Mouse (Mus musculus): ENCODE measurements around the gene Sirt4. TPM values are rescaled to one million over a fixed set of nuclear protein-coding genes. Genes with fewer than 3 reads are reported as not detected.
"Not testable (repeated sequence)": the region's sequence is repeated elsewhere in the genome, so short reads cannot be mapped to it uniquely, and the experiment has no call there.

Sirt4 gene
- total RNA-seq, 2 experiments from 2014 or later = 26.8 to 31.2 TPM

DNA sequence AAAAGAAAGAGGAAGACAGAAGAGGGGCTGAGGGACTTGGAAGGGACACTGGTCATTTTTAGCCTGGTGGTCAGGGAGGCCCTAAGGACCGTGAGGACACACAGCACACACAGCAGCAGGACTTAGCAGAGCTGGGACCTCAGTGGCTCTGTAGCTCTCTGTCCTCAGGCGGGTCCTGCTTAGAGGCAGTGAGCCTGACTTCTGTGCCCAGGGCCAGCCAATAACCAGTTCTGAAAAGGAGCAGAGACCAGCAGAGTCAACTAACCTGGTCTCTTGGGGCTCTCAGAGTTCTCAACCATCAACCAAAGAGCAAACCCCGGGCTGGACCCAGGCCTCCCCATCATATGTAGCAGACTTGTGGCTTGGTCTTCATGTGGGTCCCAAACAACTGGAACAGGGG lies 35.3 kb downstream of the Sirt4 start:
- no peak for DNase-seq (ENCODE audit: extremely low spot score in 1 of 2, low spot score in 2 of 2)
- intact Hi-C loops (cut with DNase I) = no loop called here

DNA sequence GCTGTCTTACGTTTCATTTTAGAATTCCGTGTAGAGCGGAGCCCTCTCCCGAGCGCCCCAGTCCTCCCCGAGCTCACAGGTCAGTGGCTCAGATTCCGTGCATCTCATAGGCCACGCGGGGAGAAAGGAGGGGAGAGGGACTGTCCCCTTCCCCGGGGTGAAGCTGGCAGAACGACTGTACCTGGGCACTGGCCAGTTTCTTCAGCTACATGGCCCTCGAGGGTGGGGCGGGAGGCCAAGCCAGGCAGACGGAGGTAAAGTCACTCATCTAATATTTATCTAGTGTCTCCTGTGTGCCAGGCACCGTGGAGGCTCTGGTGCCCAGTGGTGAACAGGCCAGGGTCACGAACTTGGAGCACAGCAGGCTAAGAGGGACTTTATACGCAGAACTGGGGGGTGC lies 37.4 kb downstream of the Sirt4 start:
- intact Hi-C loops (cut with DNase I) = no loop called here
- DNase-seq (ENCODE audit: extremely low spot score in 1 of 2, low spot score in 2 of 2) = no peak

DNA sequence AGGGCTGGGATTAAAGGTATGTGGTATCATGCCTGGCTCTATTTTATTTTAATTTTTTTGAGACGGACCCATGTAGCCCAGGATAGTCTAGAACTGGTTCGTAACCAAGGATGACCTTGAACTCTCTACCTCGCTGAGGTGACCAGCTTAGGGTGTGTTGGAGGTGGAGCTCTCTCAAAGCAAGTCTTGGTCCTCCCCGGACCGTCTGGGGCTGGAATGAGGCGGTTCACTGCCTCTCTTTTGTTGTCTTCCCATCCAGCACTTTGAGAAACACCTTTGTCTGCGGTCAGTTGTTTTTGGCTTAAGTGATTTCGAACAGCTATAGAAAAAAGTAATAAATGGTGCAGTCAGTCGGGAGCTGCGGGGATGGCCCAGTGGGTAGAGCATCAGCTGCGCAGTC lies 40.4 kb downstream of the Sirt4 start:
- intact Hi-C loops (cut with DNase I) = no loop called here

DNA sequence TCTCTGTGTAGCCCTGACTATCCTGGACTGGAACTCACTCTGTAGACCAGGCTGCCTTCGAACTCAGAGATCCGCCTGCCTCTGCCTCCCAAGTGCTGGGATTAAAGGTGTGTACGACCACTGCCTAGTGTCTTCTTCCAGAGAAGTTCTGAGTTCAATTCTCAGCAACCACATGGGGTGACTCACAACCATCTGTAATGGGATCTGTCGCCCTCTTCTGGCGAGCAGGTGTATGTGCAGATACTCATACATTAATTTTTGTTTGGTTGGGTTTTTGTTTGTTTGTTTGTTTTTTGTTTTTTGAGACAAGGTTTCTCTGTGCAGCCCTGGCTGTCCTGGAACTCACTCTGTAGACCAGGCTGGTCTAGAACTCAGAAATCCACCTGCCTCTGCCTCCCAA lies 41.9 kb downstream of the Sirt4 start:
- intact Hi-C loops (cut with DNase I); DNase-seq (ENCODE audit: extremely low spot score in 1 of 2, low spot score in 2 of 2): not testable (repeated sequence)

More for the DNA sequence above, 40.4 kb downstream of the Sirt4 start:
- no peak for DNase-seq (ENCODE audit: extremely low spot score in 1 of 2, low spot score in 2 of 2)

GRCm38 (mm10) chr5:115441205-115441849 lies 43.2 kb downstream of the Sirt4 start:
- intact Hi-C loops (cut with DNase I) = loop anchor here (2.0 kb wide), 1 partner anchor 83 kb away; no protein-coding TSS in a partner anchor
- DNase-seq (ENCODE audit: extremely low spot score in 1 of 2, low spot score in 2 of 2) = peak; percentile 78 to 82

DNA sequence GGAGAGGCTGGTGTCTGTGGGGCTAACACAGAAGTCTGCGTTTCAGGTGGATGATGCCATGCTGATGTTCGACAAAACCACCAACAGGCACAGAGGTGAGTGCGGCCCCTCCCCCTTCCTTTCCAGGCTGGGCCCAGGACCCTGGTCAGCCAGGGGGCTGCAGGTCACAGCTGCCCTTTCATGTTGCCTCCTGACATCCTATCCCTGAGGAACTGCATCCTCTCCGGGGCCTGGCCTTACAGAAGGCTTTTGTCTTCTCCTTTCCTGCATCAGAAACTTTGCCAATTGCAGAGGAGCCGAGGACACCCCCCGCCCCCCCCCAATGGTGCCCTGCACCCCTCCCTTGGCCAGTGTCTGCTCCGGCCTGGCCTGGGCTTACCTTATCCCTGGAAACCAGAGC lies 45.9 kb downstream of the Sirt4 start:
- intact Hi-C loops (cut with DNase I) = no loop called here
- no peak for DNase-seq (ENCODE audit: extremely low spot score in 1 of 2, low spot score in 2 of 2)

DNA sequence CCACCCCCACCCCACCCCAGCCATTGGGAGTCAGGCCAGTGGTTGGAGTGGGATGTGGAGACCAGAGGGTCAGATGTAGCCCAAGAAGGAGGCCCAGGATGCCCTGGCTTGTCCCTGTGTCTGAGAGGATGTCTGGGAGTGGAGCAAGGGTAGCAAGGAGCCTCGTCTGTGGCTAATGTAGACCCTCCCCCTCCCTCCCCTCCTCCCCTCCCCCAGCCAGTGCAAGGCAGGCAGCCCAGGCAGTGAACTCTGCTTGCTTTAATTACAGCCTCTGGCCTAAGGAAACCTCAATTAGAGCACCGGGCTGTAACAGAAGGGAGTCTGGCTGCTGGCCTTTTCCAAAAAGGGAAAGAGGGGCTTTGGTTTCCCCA lies 46.6 kb downstream of the Sirt4 start:
- intact Hi-C loops (cut with DNase I) = no loop called here
- DNase-seq (ENCODE audit: extremely low spot score in 1 of 2, low spot score in 2 of 2) = no peak

GRCm38 (mm10) chr5:115437242-115437944 lies 47.1 kb downstream of the Sirt4 start:
- intact Hi-C loops (cut with DNase I) = no loop called here
- DNase-seq (ENCODE audit: extremely low spot score in 1 of 2, low spot score in 2 of 2) = no peak

GRCm38 (mm10) chr5:115436421-115437124 lies 48.0 kb downstream of the Sirt4 start:
- peak; percentile 89 to 90 for DNase-seq (ENCODE audit: extremely low spot score in 1 of 2, low spot score in 2 of 2)
- intact Hi-C loops (cut with DNase I) = no loop called here

- DNase-seq (ENCODE audit: extremely low spot score in 1 of 2, low spot score in 2 of 2) = no peak
- intact Hi-C loops (cut with DNase I) = no loop called here
These were observed 48.7 kb downstream of the Sirt4 start for GRCm38 (mm10) chr5:115435755-115436379.

- DNase-seq (ENCODE audit: extremely low spot score in 1 of 2, low spot score in 2 of 2) = no peak
- intact Hi-C loops (cut with DNase I) = no loop called here
These were observed 49.4 kb downstream of the Sirt4 start for GRCm38 (mm10) chr5:115434853-115435754.

GRCm38 (mm10) chr5:115434280-115434852 lies 50.2 kb downstream of the Sirt4 start:
- no peak for DNase-seq (ENCODE audit: extremely low spot score in 1 of 2, low spot score in 2 of 2)
- intact Hi-C loops (cut with DNase I) = no loop called here

DNA sequence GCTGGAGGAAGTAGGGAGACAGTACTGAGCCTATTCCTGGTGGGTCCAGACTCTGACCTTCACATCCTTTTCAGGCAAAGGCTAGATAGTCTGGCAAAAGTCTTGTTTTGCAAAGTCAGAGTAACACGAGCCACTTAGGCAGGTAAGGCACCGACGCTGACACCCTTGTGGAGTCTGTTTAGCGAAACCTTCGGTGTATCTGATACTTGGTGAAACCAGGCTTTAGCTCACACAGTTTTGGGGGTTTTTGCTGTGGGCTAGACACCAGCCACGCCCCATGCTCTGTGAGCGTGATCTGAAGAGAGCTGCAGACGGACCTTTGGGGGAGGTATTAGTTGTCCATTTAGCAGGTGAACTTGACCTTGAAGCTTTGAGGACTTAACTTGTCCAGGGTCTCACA lies 51.3 kb downstream of the Sirt4 start:
- intact Hi-C loops (cut with DNase I) = no loop called here
- DNase-seq (ENCODE audit: extremely low spot score in 1 of 2, low spot score in 2 of 2) = no peak

DNA sequence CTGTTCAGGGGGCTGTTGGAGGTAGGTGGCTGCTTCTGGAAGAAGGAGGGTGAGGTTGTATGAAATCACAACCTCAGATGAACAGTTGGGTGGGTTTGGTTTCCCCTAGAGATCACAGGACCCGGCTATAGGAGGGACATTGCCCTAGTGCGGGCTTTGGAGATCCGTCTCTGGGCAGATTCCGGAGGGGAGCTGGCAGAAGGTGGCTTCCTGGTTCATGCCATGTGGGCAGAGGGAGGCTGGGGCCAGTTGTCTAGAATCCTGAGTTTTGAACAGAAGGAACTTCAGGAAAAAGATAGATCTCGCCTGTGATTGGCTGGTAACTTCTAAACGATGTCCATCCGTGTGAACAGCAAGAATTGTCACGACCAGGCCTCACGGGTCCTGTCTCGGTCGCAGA lies 52.1 kb downstream of the Sirt4 start:
- intact Hi-C loops (cut with DNase I) = no loop called here
- no peak for DNase-seq (ENCODE audit: extremely low spot score in 1 of 2, low spot score in 2 of 2)

DNA sequence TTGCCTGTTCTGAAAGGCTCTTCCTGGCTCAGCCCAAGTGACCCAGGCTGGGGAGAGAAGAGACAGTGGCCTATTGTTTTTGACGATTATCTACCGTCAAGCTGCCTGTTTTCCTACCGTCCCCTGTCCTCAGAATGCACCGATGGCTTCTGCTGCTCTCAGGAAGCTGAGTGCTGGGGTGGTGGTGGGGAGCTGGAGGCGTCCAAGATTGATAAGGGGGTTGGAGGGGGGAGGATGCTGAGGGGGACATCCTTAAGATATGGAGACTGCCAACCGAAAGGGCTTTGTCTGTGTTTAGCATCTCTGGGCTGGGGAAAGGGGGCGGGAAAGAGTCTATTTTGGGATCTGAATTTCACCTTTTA lies 52.6 kb downstream of the Sirt4 start:
- DNase-seq (ENCODE audit: extremely low spot score in 1 of 2, low spot score in 2 of 2) = no peak
- intact Hi-C loops (cut with DNase I) = no loop called here

DNA sequence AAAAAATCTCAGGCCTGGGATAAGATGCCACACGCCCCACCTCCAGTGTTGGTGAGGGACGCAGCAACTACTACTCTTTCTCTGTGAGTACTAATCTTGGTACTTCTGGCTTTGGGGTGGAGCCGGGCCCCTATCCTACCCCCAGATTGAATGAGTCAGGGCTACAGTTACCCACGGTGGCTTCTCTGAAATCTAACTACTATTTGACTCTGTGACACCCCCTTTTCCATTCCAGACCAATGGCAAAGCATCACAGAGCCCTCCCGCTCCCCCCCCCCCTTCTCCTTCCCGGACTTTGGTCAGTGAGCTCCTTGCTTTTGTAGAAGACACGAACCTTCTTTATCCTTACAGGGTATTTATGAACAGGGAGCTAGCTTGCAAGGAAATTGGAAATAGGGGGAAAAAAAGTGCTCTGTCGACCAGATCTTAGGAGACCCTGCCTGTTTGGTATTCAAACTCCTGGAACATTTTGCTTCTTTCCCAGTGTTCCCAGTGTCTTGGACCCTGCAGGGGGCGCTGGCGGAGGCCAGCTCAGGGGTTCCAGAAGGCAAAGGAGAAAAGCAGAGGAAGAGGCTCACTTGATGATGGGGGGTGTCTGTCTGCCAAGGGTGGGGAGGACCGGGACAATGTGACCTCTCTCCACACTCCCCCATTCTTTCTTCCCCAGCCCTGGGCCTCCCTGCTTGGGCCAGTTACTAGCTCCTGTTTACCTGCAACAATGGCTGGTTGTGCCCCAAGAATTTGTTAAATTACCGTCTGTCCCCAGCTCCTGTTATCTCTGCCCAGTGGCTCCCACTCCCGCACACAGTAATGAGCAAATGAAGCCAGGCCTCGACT lies 53.2 kb downstream of the Sirt4 start:
- intact Hi-C loops (cut with DNase I) = no loop called here
- DNase-seq (ENCODE audit: extremely low spot score in 1 of 2, low spot score in 2 of 2) = no peak

DNA sequence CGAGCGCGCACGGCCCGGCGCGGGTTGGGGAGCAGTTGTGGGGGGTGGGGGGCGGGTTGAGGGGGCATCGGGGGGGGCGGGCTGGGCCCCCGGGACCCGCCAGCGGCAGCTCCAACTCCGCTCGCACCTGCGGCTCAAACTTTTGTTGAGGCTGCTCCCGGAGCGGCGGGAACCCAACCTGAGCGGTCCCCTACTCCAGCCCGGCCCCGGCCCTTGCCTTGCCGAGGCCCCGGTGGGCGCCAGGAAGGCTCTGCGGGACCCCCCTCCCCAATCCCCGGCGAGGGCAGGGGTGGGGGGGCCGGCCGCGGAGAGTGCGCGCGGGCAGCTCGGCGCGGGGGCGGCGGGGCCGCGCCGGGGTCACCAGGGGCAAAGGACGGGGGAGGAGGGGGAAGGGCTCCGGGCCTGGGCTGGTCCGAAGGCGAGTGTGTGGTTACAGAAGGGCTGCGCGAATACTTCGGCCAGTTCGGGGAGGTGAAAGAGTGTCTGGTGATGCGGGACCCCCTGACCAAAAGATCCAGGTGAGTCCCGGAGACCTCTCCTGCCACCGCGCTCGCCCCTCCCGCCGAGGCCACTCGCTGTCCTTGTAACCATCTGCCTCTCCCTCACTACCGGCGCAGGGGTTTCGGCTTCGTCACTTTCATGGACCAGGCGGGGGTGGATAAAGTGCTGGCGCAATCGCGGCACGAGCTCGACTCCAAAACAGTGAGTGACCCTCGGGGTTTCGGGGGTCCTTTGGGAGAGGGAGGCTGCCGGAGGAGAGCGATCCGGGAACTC lies 54.2 kb downstream of the Sirt4 start:
- intact Hi-C loops (cut with DNase I) = no loop called here

More for the DNA sequence above, 54.2 kb downstream of the Sirt4 start:
- DNase-seq (ENCODE audit: extremely low spot score in 1 of 2, low spot score in 2 of 2) = no peak
